Mouse (Mus musculus) frontal cortex, postnatal 36 days (tissue): ENCODE data around the gene Thg1l.
A peak's percentile ranks its signal among the peaks of the same experiment; 100 is the strongest.

Experiments used
- DNase-seq, 2 experiments: peaks; one replicate each; pipeline ENCODE4 v3.0.0; 2022; ENCODE audit warnings: low spot score in 2 of 2

Gene Thg1l

DNA sequence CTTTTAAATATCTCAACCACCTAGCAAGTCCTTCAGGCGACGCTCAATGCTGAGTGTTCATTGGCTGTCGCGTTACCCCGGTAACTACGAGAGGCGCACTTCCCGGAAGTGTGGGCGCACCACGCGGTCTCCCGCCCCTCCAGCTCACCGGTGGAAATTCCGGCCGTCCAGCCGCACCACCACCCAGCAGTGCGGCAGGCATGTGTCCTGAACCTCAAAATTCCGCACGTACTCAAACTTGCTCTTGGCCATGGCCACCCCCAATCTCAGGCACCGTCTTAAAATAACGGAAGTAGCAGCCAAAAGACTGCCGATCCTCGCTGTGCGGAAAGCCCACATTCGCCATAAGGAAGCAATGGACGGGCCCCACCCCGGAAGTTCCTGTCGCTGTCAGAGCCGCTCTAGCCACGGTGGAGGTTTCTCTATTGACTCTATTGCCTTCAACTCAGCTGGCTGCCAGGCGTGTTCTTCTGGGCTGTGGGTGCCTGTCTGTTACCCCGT lies at the start of gene Thg1l:
TSS of gene Thg1l (minus strand) at position 368 of the 501 bp plus-strand sequence.
- DNase-seq = peak; percentile 92 to 93

- no peak for DNase-seq
Observed at GRCm38 (mm10) chr11:45992087-45992486, 36.8 kb upstream of the Thg1l start.

DNA sequence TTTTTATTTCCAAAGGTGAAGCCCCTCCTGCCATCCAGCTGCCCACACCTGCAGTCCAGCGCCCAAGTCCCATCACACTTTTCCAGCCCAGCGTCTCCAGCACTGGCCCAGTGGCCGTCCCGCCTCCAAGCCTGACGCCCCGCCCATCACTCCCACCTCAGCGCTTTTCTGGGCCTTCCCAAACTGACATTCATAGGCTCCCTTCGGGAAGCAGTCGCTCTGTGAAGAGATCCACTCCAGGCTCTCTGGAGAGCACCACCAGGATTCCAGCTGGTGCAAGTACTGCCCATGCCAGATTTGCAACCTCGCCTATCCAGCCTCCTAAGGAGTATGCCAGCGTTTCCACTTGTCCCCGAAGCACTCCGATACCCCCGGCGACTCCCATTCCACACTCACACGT lies 36.3 kb upstream of the Thg1l start:
- peak in 1 of 2 experiments; percentile 25 for DNase-seq

DNA sequence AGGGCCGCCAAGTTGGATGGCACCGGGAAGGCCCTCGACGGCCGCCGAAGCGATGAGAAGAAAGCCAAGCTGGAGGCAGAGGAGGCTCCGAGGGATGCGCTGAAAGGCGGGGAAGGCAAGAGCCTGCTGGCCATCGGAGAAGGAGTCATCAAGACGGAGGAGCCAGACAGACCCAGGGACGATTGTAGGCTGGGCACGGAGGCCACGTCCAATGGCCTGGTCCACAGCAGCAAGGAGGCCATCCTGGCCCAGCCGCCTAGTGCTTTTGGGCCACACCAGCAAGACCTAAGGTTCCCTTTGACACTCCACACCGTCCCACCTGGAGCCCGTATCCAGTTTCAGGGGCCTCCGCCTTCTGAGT lies 25.6 kb upstream of the Thg1l start:
- no peak for DNase-seq

- DNase-seq = peak in 1 of 2 experiments; percentile 24
Observed at GRCm38 (mm10) chr11:45979946-45980892, 24.9 kb upstream of the Thg1l start, which contains the start of gene Sox30. Gene Sox30 (plus strand): TSS chr11:45980310.

- DNase-seq = peak in 1 of 2 experiments; percentile 49
Observed at GRCm38 (mm10) chr11:45976061-45976460, 20.8 kb upstream of the Thg1l start.

- DNase-seq = peak in 1 of 2 experiments; percentile 25
Observed at GRCm38 (mm10) chr11:45974466-45974865, 19.2 kb upstream of the Thg1l start.

DNA sequence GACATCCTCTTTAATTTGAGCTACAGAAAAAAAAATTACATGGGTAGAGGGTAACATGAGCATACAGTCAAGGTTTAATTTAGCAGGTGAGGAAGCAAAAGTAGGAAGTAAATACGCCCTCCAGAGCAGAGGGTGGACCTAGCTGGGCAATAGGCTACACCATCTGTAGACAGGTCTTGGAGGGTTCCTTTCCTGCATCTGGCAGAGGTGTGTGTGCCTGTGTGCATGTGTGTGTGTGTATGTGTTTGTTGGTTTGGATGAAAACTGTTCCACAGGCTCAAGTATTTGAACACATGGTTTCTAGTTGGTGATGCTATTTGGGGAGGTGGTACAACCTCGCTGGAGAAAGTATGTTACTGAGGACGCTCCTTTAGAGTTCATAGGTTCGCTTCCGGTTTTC lies 18.3 kb upstream of the Thg1l start:
- DNase-seq = no peak

DNA sequence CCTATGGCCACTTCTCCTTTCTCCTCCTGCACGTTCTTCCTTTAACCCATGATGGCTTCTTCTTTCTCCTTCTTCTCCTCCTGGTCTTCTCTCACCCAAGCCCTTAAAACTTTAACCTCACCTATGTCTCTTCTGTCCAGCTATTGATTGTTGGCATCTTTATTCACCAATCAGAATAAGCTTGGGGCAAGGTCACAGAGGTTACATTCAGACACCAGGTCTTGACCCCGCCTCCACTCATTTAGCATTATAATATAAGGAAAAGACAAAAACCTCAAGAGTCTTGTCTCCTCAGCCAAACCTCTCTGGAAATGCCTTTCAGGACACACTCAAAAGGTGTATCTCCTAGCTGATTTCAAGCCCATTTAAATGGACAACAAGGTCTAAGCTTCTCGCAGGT lies 13.2 kb upstream of the Thg1l start:
- no peak for DNase-seq

DNA sequence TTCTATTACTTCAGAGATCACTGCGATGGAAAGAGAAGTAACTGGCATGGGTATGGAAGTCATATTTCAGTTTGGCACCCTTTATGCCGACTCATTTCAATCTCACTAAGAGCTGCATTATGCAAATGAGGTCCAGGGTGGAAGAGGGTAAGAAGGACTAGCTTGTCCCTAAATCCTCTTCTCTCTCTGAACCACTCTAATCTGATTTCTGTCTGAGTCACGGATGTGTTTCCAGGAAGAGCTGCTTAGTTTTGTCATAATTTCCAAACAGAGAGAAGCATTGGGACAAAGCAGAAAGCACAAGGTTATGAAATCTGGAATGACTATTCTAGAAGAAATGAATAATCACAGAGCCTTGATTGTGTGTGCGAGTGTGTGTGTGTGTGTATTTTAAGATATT lies 11.6 kb upstream of the Thg1l start:
- no peak for DNase-seq

GRCm38 (mm10) chr11:45960003-45960402 lies 4.7 kb upstream of the Thg1l start:
- no peak for DNase-seq

DNA sequence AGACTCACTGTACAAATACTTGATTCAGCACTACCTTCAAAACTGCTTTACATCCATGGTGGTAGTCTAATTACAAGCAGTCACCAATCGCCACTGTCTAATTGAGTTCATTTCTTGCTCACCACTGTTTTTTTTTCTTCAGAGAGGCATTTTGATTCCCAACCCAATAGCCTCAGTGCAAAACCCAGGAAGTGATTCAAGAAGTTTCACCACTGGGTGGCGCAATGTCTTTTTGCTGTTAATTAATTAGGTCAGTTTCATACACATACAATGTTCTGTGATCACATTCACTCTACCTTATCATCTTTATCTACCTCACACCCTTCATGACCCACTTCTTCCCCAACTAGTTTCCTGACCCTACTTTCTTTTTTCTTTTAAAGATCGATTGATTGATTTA lies 4.3 kb upstream of the Thg1l start:
- no peak for DNase-seq

DNA sequence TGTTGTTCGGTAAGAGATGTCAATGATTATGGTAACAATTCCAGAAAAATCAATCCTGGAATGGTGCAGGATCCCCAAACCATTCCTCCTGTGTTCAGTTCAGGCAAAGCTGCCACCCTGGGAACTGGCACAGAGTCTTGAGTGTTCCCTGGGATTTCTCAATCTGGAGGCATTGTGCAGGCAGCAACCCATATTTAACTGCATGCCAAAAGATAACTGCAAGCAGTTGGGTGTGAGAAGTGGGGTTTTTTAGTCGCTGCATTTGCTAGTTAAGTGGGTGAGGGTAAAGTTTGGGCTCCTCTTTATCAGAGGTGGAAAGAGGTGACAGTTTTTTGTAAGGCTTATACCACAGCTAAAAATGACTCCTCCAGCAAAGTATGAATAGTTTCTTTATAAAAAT lies 7.8 kb downstream of the Thg1l start:
- peak; percentile 39 to 73 for DNase-seq

DNA sequence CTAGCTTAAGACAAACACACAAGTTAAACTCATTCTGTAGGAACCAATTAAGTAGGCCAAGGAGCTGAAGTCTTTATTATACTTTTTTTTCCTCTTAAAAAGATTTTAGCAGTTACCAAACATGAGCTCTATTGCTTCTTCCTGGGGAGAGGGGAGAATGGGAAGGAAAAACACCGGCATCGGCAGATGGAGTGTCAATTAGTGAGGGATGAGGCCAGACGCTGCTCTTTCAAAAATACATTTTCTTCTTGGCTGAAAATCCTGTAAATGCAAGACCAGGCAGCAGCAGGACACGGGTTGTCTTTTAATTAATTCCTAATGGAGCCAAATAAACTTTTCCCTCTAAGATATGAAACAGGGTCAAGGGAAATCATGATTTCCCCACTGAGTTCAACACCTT lies 8.5 kb downstream of the Thg1l start:
- DNase-seq = no peak

DNA sequence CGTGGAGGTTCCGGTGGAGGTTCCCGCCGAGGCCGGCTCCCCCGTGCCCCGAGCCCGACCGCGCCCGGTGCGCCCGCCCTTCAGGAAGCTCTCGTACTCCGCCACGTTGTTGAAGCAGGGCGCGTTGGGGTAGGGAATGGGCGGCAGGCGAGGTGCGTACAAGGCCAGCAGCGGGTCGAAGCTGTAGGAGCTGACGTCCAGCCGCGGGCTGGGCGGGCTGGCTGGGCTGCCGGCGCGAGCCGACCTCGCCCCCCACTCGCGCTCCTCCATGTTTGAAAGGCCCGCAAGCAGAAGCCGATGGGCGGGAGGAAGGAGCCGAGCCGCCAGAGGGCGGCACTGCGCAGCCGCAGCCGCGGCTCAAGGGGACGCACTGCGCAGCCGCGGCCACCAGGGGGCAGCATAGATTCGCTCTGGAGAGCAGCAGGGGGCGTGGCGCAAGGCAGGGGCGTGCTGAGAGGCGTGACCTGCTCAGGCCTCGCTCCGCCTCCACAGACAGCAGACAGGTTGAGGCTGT lies 10.6 kb downstream of the Thg1l start, which contains the start of gene Lsm11:
TSS of gene Lsm11 (minus strand) at position 293 of the 514 bp plus-strand sequence.
- DNase-seq = peak; percentile 99

DNA sequence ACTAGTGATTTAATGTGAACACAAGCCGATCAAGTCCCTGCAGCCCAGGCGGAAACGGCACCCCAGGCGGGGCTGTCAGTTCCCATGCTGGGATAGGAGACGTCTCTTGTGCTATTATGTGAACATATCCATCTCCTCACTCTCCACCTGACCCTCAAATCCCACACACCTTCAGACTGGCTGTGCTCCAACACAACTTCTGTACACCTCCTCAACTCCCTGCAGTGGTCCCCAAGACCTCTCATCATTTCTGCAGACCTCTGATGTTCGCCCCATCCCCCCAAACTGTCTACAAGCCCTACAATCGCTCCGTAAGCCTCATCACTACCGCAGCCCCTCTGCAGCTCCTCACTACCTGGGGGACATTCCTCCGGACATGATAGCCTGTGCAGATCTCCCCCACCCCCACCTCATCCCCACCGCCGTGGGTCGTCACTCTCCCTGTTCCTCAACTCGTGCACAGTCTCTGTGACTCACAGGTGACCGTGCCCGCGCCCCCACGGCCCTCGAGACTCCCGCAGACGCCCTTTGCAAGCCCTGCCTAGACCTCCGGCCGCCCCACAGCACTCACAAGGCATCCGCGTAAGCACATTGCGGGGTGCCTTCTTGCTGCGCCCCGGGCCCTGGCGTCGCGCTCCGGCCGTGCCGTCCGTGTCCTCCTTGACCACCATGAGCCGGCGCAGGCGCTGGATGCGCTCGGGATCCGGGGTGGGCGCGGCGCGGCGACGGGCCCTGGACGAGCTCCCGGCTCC lies 11.2 kb downstream of the Thg1l start:
- DNase-seq = peak; percentile 24 to 36

GRCm38 (mm10) chr11:45943108-45943705 lies 12.1 kb downstream of the Thg1l start:
- DNase-seq = peak; percentile 65 to 76

- DNase-seq = no peak
Observed at GRCm38 (mm10) chr11:45942281-45942680, 13.0 kb downstream of the Thg1l start.

DNA sequence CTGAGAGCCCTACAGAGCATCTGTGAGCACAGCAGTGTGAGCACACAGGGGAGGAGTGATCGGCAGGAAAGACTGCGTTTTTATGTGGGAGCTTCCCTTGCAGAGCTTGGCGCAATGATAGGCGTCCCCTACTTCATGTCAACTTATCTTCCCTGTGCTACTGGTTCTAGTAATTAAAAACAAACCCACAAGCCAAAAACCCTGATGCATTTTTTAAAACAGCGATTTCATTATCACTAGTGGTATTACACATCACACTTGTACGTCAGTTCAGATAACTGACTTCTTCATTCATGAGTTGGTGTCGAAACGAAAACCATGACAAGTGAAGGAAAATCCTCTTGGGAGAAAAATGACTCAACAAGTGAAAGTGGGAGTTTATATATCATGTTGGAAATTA lies 16.4 kb downstream of the Thg1l start:
- DNase-seq = no peak

- DNase-seq = peak; percentile 15 to 26
Observed at GRCm38 (mm10) chr11:45937478-45937877, 17.8 kb downstream of the Thg1l start.

DNA sequence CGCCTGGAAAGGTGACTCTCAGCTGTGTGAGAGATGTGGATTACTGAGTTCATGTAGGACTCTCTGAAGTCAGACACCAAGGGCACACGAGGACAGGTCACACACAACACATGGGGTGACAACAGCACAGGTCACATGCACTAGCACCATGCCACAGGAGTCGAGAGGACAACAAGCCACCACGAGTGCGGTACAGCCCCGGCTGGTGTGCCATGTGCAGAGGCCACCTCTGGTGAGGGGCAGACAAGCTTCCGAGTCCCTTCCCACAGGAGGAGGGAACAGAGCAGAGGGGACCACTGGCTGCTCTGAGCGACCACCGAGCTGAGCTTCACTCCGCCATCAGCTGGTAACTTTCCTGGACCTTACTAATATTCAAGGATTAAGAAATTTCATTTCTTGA lies 22.5 kb downstream of the Thg1l start:
- no peak for DNase-seq

DNA sequence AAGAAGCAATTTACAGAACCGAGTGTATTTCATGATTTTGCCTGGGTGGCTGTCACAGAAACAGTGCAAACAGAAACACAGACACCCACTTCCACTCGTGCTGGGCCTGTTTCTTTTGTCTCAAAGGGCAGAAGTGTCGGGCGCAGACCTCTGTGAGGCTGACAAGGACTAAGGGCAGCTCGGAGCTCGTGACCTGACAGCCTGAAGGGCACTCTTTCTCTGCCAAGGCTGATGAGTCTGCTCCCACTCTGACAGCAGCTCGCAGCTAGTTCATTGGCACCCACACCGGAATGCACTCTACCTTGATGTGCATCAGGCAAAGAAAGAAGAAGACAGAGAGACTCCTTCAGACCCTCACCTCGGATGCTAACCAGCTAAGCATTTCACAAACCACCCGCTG lies 25.8 kb downstream of the Thg1l start:
- no peak for DNase-seq
